In the genomic region with DNA sequence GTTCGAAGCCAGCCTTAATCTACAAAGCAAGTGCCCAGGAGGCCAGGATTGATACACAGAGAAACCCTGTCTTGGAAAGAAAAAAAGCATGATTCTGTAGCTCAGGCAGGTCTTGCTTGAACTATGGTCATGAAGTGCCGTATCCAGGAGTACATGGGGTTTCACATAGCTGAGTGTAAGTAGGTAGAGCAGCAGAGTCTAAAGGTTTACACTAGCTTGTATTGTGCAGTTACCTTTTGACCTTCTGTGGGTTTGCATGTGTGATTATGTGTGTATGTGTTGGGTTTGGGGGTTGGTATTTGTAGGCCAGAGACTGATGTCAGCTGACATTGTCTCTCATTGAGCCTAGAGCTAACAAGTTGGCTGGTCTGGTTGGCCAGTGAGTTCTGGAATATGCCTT, we compare ENCODE assay signal across 19 mouse cellular contexts.
"Had no signal": no experiment of that assay in that cellular context is flagged by ENCODE, and none has a peak within 500 bp of the region (broad histone marks: within the 10 kb centered on the region; RNA-seq: fewer than 3 reads in every experiment).

No protein-coding gene starts in this region.

- H3K4me2 ChIP-seq: kidney, embryonic 15.5 days; limb, embryonic 12.5 days; limb, embryonic 15.5 days; lung, embryonic 15.5 days; midbrain, embryonic 13.5 days; neural tube, embryonic 13.5 days had no signal

- H3K9me3 ChIP-seq: kidney, embryonic 15.5 days; limb, embryonic 12.5 days; limb, embryonic 15.5 days; lung, embryonic 15.5 days; megakaryocyte, embryonic 14.5 days; midbrain, embryonic 13.5 days; neural tube, embryonic 13.5 days had no signal

- ATAC-seq: midbrain, embryonic 13.5 days; midbrain, embryonic 16.5 days had no signal

- H3K27me3 ChIP-seq: kidney, embryonic 15.5 days; limb, embryonic 12.5 days; limb, embryonic 15.5 days; lung, embryonic 15.5 days; megakaryocyte, embryonic 14.5 days; midbrain, embryonic 13.5 days; neural tube, embryonic 13.5 days had no signal

- H3K27ac ChIP-seq: kidney, embryonic 15.5 days; limb, embryonic 12.5 days; limb, embryonic 15.5 days; lung, embryonic 15.5 days; midbrain, embryonic 10.5 days; midbrain, embryonic 13.5 days; neural tube, embryonic 13.5 days had no signal

- H3K9ac ChIP-seq: kidney, embryonic 15.5 days; limb, embryonic 12.5 days; limb, embryonic 15.5 days; lung, embryonic 15.5 days; midbrain, embryonic 13.5 days; neural tube, embryonic 13.5 days had no signal

- DNase-seq: left cerebral cortex, postnatal 4 days; lung, adult 18-20 months; lung, postnatal 10 days; lung, postnatal 36 days; retina, postnatal 1 day; right cerebral cortex, postnatal 25 days; thymus, adult 2 months; thymus, postnatal 14 days; thymus, postnatal 4 days had no signal

- H3K4me3 ChIP-seq: kidney, embryonic 15.5 days; limb, embryonic 12.5 days; limb, embryonic 15.5 days; lung, embryonic 15.5 days; megakaryocyte, embryonic 14.5 days; midbrain, embryonic 10.5 days; midbrain, embryonic 13.5 days; myocyte; neural tube, embryonic 13.5 days had no signal

- H3K4me1 ChIP-seq: limb, embryonic 12.5 days; limb, embryonic 15.5 days; lung, embryonic 15.5 days; midbrain, embryonic 10.5 days; midbrain, embryonic 13.5 days; neural tube, embryonic 13.5 days had no signal
